Mouse (Mus musculus) cerebellum, adult 11 months (tissue): ENCODE results near the gene Mars.

Source experiments
- DNase-seq: peaks from one replicate; pipeline ENCODE4 v3.0.0; 2022

Gene Mars

DNA sequence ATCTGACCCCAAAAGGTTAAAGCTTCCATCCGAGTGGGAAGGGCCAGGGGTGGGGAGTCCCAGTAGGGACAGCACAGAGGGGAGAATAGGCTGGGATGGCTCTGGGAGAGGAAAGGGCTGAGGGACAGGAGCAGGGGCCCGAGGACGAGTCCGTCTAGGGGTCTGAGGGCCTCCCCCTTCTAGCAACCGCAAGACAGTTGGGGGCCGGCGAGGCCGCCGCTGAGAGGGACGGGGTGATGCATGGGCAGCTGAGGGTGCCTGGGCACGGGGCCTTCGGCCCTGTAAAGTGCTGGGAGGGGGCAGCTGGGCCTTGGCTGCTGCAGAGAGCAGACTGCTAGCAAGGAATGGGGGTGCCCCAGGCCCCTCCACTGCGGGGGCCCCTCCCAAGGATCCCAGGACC is 25.9 kb downstream of the Mars start:
- peak; percentile 22 for DNase-seq

DNA sequence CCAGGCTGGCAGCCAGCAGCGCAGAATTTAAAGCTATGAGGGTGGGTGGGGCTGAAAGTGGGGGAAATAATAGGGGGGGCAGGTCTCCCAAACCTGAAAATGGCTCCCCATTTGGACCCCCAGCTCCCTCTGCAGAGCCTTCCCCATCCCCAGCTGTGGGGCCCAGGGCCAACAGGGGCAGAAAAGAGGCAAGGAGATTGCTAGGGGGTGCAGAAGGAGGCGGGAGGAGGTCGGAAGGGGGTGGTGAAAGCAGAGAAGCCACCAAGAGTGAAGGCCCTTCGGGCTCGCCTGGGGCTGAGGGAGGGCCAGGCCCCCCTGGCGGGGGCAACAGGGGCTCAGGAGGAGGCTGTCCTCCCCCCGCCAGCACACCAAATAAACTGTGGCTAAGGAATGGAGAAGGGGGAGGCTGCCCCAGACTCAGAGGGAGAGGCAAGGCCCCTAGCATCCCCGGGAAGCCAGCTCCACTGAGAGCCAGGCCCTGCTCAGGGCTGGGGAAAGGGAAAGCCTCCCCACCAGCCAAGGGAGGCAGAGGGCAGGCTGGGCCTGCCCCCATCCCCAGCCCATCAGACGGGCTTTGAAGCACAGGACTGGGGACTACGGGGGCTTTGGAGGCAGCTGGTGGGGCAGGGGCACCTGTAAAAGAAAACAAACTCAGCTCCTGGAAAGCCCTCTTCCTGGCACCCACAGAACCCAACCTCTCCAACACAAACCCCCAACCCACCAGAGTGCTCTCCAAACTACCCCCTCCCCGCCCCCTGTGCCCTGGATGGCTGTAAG is 26.7 kb downstream of the Mars start:
- DNase-seq, result no peak

DNA sequence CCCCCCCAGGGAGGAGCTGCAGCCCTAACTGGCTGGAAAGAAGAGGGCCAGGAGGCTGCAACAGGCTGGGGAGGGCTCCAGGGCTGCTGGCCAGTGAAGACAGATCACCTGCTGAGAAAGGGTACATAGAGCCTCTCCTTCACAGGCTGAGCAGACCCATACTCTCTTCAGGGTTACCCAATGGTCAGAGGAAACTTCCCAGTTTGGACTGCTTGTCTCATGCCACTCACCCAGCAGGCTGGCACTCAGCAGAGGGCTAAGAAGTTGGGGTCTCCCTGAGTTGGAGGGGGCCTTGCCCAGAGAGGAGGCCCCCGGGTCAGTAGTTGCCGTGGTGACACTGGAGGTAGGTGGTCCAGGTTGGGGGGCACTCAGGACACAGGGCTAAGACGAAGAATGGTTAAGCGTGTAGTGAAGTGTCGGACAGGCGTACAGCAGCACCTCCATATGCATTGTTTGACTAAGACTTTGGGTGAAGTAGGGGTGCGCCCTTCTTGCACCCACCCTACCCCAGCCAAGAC is 27.4 kb downstream of the Mars start:
- DNase-seq, result no peak

DNA sequence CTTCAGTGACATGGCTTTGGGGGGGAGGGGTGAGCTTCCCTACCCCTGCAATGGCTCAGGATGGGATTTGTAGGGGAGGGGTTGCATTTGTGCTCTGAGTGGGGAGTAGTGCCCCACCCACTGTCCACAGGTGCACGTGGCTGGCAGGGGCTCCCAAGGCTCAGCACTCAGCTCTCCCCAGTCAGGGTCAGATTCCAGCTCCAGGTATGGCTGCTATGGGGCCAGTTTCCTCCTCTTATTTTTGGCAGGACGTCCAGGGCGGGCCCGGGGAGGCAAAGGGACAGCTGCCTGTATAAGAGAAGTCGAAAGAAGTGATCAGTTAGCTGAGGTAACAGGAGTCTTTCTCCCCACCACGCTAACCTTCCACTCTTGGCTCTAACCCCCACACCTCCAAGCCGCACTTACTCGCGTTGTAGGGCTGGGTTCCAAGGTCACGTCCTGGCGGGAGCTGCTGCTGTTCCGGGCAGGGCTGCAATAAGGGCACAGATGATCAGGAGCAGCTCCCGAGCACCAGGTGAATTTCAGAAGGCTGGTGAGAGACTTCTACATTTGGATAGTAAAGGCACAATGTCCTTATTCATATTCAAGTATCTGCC is 28.9 kb downstream of the Mars start:
- no peak for DNase-seq

DNA sequence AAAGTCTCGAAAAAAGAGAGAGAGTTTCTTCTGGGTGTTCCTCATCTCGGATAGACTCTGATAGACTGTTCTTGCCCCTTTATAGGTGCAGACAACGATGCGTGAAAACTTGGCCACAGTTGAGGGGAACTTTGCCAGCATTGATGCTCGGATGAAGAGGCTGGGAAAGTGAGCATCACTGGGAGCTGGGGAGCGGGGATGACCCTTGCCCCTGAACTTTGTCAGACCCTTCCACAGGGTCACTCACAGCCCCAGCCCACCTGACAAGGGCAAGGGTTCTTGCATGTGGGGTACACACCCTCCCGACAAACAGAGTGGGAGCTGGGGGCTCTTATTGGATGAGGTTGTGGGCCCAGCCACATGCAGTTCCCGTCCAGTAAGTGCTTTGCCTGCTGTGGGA is 30.3 kb downstream of the Mars start:
- no peak for DNase-seq

DNA sequence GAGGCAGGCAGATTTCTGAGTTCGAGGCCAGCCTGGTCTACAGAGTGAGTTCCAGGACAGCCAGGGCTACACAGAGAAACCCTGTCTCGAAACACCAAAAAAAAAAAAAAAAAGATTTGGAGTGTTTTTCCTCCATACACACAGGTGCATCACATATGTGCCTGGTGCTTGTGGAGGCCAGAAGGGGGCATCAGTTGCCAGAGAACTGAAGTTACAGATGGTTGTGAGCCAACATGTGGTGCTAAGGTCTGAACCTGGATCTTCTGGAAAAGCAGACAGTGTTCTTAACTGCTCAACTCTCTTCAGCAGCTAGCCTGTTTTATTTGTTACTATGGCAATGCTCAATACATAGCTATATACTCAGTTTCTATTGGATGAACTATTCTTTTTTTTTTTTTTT is 31.9 kb downstream of the Mars start:
- DNase-seq, result no peak

DNA sequence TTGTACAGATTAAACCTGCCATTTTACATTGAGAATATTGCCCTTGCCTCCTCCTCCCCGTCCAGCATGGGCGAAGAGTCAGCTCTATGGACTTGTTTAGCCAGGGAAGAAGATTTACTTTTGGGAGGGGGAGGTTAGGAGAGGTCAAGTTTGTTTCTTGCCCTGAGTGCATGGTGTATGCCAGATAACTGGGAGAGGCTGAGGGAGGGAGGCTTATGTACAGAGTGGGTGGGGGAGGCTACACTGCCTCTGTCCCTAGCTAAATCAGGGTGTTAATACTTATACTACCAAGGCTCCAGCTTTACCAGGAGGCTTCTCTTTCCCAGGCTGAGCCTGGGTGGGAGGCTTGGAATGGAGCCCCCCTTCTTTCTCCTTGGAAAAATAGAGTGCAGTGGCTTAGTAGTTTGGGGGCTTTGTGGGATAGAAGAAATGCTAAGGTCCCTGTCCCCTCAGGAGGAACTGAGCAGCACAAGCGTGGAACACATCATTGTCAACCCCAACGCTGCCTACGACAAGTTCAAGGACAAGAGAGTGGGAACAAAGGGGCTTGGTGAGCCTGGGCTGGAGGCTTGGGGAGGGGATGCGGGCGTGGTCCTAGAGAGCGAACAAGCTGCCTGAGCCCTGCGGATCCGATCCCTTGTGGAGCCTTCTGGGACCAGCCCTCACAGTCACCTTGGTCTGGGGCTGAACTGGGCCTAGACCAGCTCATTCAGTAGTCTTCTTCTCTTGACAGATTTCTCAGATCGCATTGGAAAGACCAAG is 37.1 kb downstream of the Mars start:
- DNase-seq, result no peak

DNA sequence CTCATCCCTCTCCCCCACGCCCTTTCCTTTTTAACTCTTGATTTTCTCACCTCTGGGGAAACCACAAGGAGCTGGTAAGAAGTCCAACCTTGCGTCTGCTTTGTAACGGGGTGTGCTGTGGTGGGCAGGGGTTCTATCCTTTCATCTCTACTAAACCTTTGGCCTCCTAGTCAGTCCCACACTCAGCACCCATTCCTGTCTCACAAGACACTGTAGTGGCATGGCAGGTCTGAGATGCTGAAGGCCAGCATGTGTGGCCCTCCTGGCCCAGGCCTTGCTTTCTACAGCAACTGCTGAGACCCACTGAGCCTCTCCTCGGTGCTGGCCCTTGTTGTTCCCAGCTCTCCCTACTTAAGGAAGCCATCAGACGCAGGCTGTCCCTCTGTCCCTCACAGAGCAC is 39.2 kb downstream of the Mars start:
- no peak for DNase-seq

DNA sequence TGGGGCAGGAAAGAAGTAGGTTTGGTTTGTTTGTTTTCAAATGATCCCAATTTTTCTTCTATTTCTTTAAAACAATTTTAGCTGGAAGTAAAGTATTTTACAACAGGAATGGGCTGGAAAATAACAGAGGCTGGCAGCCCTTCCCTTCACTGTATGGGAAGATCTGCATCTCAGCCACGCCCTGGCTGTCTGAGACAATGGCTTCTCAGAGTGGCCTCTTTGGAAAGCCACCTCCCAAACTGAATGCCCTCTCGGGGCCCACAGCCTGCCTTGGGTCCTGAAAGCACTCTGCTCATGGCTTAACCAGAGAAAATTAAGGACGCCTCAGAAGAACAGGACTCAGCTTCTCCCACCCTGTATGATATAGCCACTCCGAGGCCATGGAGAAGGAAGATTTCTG is 41.7 kb downstream of the Mars start:
- no peak for DNase-seq

DNA sequence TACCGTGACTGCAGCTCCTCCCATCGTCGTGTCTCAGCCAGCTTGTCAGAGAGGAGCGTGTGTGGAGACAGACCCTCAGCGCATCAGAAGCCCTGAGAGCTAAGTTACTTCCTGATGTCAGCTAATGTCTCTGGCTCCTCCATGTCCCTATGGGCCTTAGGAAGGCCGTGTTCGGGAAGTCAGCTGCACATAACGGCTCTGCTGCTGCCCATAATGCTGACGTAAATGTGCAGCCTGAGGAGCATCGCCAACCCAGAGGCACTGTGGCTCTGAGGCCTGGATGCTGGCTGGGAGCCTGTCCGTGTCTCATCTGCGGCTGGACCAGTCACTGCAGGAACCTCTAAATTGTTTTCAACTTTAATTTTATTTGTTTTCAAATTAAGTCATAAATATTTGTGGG is 42.5 kb downstream of the Mars start:
- no peak for DNase-seq

DNA sequence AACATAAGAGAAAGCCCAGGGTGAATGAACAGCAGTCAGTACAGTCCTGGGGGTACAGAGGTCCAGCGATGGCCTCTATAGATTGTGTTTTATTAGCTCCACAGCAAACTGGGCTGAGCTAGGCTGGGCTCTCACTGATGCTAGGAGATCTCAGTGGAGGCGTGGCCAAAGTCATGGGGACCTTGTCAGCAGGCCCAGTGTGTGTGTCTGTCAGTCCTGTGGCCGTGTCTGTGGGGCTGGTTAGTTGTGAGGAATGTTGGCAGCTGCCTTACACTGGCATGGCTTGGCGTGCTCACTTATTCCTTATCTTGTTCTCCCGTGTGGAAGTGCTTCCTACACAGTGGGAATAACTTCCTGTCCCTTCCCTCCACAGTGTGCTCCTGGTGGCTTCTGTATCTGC is 43.2 kb downstream of the Mars start:
- no peak for DNase-seq

DNA sequence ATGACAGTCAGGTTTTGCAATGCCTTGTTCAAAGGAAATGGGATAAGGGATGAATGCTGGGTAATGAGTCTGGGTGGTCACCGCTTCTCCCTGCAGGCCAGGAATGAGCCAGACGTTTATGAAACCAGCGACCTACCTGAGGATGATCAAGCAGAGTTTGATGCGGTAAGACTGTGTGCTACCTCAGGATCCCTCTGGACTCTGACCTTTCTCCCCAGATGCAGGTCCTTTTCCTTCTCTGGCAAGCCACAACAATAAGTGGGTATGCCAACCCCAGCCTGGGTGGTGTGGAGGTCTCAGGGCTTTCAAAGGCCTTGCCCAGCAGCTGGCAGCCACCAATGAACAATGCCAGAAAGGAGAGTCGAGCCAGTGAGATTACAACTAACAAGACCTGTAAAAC is 44.3 kb downstream of the Mars start:
- DNase-seq, result no peak

DNA sequence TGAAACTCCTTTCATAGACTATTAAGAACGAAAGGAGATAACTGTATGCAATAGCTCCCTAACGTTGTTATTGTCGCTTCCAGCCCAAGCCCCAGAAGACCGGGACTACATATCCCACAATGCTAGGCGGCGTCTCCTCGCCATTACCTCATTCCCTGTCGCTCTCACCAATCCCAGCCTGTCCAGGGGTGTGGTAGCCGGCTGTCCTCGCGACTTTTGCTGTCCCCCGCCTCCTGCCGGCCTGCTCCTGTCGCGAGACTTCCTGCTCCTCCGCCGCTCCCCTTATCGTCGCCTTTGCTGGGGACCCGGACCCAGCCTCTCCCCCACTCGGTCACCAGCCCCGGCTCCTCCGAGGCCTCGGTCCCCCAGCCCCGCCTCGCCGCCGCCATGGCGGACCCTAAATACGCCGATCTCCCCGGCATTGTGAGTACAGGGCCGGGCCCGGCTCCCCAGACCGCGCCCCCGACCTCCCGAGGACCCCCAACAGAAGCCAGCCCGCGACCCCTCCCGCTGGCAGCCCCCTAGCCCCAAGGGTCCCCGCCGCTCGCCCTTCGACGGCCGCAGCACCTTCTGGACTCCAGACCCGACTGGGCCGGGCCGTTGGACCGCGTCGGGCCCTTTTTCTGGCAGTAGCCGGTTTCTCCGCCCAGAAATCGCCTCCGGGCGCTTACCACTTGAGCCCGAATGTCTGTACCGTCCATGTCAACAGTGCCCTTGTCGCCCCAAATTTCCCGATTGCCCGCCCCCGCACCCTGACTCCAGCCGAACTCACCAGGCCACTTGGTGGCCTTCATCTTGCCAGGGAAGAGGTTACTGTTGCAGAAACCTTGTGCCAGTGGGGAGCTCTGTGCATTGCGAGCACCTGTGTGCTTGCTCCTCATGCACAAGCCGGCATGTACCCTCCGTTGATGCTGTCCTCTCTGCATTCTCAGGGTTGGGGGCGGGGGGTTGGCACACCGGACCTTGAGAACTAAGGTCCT is 45.2 kb downstream of the Mars start, which contains the start of gene Dctn2:
Gene Dctn2 (plus strand): TSS at position 257 of the 980 bp plus-strand sequence.
- DNase-seq, result peak; percentile 91

DNA sequence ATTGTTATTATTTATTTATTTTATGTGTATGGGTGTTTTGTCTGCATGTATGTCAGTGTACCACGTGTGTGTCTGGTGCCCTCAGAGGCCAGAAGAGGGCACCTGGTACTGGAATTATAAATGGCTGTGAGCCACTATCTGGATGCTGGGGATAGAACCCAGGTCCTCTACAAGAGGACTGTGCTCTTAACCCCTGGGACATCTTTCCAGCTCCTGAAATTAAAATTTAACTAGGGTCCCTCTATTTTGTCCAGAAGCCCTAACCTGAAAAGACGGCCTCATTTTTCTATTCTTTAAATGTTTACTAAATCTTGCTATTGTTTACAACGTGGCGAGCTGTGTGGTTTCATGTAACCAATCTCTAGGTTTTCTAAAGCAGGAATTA is 45.9 kb downstream of the Mars start:
- DNase-seq, result no peak

DNA sequence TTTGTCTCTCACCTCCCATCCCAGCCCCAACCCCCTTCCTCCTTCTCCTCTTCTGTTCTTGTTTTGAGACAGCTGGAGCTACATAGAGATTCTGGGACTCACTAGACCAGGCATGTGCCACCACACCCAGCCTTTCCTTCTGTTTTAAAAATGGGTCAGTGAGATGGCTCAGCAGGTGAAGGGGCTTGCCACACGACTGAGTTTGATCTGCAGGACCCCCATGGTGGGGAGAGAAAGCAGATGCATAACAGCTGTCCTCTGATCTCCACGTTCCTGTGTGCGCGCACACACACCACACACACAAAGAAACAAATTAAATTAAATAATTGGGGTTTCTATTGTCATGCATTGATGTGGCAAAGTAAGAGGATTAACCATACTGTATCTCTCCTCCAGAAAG is 46.6 kb downstream of the Mars start:
- DNase-seq, result no peak

DNA sequence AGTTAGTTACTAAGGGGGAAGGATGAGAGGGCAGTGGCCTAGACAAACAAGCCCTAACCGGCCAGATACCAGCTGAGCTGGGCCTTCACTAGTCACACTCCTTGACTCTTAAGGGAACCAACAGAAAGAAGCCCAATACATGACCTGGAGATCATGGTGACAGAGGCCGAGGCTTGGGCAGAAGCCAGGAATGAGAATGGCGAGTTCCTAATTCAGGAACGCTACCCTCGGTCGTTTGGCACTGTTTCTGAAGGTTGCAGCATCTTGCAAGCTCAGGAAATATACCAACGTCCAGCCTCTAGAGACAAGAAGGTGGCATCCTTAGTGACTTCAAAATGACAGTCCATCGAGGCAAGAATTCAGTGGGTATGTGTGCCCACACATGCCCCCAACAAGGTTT is 47.2 kb downstream of the Mars start:
- DNase-seq, result no peak

DNA sequence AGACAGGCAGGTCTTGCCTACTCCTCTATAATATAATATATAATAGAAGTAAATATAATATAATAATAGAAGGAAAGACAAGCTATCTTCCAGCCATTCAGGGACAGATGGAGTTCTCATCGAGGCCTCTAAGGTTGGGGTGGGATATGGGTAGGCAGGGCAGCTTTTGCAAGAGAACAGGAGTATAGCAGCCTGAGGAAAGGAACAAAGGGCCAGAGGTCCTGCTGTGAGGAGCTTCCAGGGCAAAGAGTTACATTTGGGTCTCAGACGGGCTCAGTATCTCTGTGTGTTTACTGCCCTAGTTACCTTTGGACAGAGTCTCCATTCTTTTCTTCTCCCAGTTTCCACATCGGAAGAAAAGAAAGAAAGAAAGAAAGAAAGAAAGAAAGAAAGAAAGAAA is 48.0 kb downstream of the Mars start:
- DNase-seq, result no peak

DNA sequence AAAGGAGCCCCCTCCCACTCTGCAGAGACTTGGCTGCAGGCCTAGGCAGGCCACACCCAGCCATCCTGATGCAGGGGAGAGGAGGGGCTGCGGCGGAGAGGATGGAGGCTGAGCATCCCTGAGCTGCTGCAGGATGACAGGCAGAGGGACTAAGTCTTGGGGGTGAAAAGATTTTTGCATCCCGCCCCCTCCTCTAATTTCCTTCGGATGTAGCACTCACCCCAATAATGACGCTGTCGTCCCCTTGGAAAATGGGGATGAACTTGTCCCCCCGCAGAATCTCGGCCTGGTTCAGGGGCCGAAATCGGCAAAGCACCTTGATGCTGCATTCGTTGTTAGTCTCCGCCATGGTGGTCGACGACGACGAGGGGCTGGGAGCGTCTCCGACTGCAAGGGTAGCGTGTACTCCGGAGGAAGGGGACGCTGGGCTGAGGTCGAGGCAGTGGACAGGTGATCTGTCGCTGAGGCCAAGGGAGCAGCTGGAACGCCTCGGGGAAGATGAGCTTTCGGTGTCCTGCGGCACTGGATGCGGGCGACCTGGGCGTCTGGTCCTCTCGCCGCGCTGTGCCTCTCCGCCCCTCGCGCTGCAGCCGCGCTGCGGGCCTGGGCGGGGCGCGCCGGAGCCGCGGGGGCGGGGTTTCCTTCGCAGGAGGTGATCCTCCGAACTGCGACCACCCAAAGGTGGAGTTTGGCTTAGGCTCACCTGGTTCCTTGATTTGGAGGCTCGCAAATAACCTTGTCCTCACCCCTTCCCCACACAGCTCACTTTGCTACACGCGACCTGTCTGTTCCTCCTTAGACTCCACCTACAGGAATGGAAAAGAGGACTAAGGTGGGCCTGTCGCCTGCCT is 48.8 kb downstream of the Mars start, which contains the start of gene Kif5a:
Gene Kif5a (minus strand): TSS at position 801 of the 851 bp plus-strand sequence.
- DNase-seq, result peak; percentile 79

DNA sequence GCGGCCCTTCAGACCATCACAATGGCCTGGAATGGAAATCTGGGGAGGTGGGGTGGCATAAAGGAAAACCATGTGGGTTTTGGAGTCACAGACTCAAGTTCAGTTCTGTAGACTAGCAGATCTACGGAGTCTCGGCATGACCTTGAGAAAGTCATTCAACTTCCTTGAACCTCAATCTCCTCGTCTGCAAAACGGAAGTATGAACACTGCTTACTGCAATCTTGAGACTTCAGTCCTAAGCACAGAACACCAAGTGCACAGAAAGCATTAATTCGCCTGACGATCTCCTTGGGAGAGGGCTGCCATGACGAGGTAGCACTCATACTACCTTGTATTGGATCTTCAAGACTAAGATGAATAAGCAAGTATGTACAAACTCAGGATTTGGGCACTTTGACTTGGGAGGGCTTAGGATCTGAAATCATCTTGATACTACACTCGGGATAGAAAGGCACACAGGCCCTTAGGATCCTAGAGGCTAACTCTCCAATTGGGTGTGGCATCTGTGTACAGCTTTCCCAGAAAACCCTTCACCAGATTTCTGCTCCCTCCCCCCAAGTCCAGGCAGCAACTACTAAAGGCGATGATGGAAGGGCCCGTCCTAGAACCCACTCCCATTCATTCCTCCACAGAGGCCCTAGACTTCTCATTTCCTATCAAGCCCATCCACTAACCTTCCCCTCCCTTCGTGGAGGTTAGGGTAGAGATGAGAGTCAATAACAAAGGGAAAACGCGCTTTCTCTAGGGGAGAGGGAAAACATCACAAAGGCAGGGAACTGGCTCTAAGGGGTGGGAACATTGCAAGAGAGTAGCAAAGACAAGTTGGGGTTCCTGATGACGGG is 49.7 kb downstream of the Mars start:
- DNase-seq, result no peak

DNA sequence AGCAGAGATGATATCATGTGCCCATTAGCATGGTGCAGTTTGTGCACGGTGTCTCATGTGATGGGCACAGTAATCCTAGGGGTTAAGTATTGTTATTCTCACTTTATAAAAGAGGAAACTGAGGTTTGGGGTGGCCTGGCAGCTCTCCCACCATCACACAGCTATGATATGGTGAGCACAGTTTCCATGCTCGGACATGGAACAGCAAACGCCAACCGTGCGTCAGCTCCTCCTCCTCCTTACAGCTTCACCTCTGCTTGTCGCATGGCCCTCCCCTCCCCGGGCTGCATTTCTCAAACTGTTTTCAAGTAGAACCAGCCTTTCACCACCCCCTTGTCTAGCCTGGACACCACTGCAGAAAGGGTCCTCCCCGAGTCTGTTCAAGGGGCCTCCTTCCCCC is 53.1 kb downstream of the Mars start:
- no peak for DNase-seq

DNA sequence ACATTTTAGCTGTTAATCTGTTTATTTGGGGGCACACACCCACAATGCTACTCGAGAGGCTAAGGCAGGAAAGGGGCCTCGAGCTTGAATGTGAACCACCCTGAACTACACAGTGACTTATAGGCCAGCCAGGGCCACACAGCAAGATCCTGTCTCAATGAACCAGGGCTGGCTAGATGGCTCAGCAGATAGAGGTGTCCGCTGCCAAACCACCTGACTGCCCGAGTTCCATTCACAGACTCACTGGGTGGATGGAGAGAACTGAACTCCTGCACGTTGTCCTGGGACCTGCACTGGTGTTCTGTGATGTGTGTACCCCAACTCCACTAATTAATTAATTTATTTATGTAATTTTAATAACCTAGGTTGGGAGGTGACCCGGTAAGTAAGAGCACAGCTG is 53.8 kb downstream of the Mars start:
- DNase-seq, result no peak
